In genomic region chr11:76427781-76428180, GRCm38 (mm10) we compare ENCODE assay signal across 18 mouse cellular contexts. TPM values are rescaled to one million over a fixed set of nuclear protein-coding genes. Genes with fewer than 3 reads are reported as not detected.
A peak's percentile ranks its signal among the peaks of the same experiment; 100 is the strongest.
DNase-seq lines count a peak whose midpoint lies in the region; ATAC-seq and TF ChIP-seq lines count a peak whose summit lies in the region.
"Had no signal": no experiment of that assay in that cellular context is flagged by ENCODE, and none has a peak within 500 bp of the region (broad histone marks: within the 10 kb centered on the region; RNA-seq: fewer than 3 reads in every experiment).

No protein-coding gene starts in this region.

- TF ChIP-seq POLR2A in lung, adult 2 months (IDR thresholded peaks at IDR 0.05; ENCODE audit: borderline replicate concordance, extremely low read depth, low read depth, low read length): no peak

- ATAC-seq in heart, postnatal 0 days (ENCODE audit: insufficient read depth, low read depth): peak; percentile 33
- ATAC-seq: midbrain, embryonic 15.5 days had no signal

- no peaks in the 10 kb centered on the region for H3K9me3 ChIP-seq in heart, postnatal 0 days (replicated peaks; ENCODE audit: control insufficient read depth, low read length)
- H3K9me3 ChIP-seq: embryonic facial prominence, embryonic 15.5 days; forebrain, embryonic 10.5 days; liver, embryonic 13.5 days; midbrain, embryonic 15.5 days; stomach, embryonic 15.5 days had no signal

- WGBS in lung, adult 2 months: 59% methylated on average over 3 of the region's 3 CpGs
- 11% methylated on average over 3 of the region's 3 CpGs for WGBS in heart, postnatal 0 days

- intact Hi-C loops in heart, postnatal 36 days (cut with DNase I): no loop called here

- DNase-seq in heart, adult 11 months: peak; percentile 96
- no peak for DNase-seq in heart, postnatal 36 days
- DNase-seq in lung, postnatal 10 days: peak; percentile 30
- DNase-seq in lung, adult 2 months: no peak
- DNase-seq in heart, adult 9 months (ENCODE audit: low spot score in 2 of 2): peak; percentile 41 to 50
- peak; percentile 73 for DNase-seq in heart, postnatal 0 days (ENCODE audit: low spot score)
- no peak for DNase-seq in adrenal gland, postnatal 14 days
- DNase-seq in cerebellum, adult 11-12 months: no peak
- DNase-seq: adrenal gland, postnatal 25 days; B cell, adult 2 months; cerebellum, adult 9-10 months; kidney, adult 8-10 months; kidney, postnatal 4 days; liver, embryonic 13.5 days had no signal

- H3K27me3 ChIP-seq in heart, postnatal 0 days (ENCODE audit: control insufficient read depth, insufficient read depth, low read length): no peaks in the 10 kb centered on the region
- H3K27me3 ChIP-seq: embryonic facial prominence, embryonic 15.5 days; liver, embryonic 13.5 days; midbrain, embryonic 15.5 days; stomach, embryonic 15.5 days had no signal

- no peak overlapping the region for H3K4me3 ChIP-seq in lung, adult 2 months (replicated peaks; ENCODE audit: extremely low read depth, low read depth, low read length)
- no peak overlapping the region for H3K4me3 ChIP-seq in heart, postnatal 0 days (ENCODE audit: low read depth, low read length)
- H3K4me3 ChIP-seq: embryonic facial prominence, embryonic 15.5 days; forebrain, embryonic 10.5 days; liver, embryonic 13.5 days; midbrain, embryonic 15.5 days; stomach, embryonic 15.5 days had no signal

- peak overlapping the region; percentile 6; the same call in 1 of the 2 replicates for H3K4me2 ChIP-seq in heart, postnatal 0 days (ENCODE audit: low read depth, low read length)
- H3K4me2 ChIP-seq: embryonic facial prominence, embryonic 15.5 days; liver, embryonic 13.5 days; midbrain, embryonic 15.5 days; stomach, embryonic 15.5 days had no signal

- peak overlapping the region; percentile 16; the same call in 1 of the 2 replicates for H3K9ac ChIP-seq in heart, postnatal 0 days (replicated peaks; ENCODE audit: low read depth, low read length)
- H3K9ac ChIP-seq: embryonic facial prominence, embryonic 15.5 days; liver, embryonic 13.5 days; midbrain, embryonic 15.5 days; stomach, embryonic 15.5 days had no signal

- H3K36me3 ChIP-seq in heart, postnatal 0 days (replicated peaks; ENCODE audit: control insufficient read depth, insufficient read depth, low read length): peaks cover 7% of the 10 kb centered on the region
- H3K36me3 ChIP-seq: liver, embryonic 13.5 days had no signal

- H3K27ac ChIP-seq in heart, postnatal 0 days (ENCODE audit: low read depth): peak overlapping the region; percentile 67
- H3K27ac ChIP-seq: liver, embryonic 13.5 days; midbrain, embryonic 15.5 days; stomach, embryonic 15.5 days had no signal

- peaks cover 7% of the 10 kb centered on the region for H3K4me1 ChIP-seq in lung, adult 2 months (ENCODE audit: control insufficient read depth, insufficient read depth, low read length)
- peaks cover 55% of the 10 kb centered on the region for H3K4me1 ChIP-seq in heart, postnatal 0 days (ENCODE audit: control insufficient read depth, insufficient read depth)
- H3K4me1 ChIP-seq: liver, embryonic 13.5 days; midbrain, embryonic 15.5 days had no signal

- TF ChIP-seq EP300 in heart, postnatal 0 days (IDR thresholded peaks at IDR 0.05; ENCODE audit: low read depth): no peak

- no peak for TF ChIP-seq CTCF in lung, adult 2 months (IDR thresholded peaks at IDR 0.05; ENCODE audit: insufficient read depth, low read length)
- no peak for TF ChIP-seq CTCF in heart, postnatal 0 days (IDR thresholded peaks at IDR 0.05; ENCODE audit: low read depth)

RNA-seq across cellular contexts. Expression of gene Timm22, which starts 21.0 kb away (rescaled TPM):
- 10 to 100 TPM; 42.4 to 55.2 TPM for total RNA-seq in heart, postnatal 36 days (2021)
- polyA plus RNA-seq in lung, adult 2 months (2012; rRNA removed): 9.8 and 10.5 TPM in 2 replicates
- 20.1 and 42.8 TPM in 2 replicates for total RNA-seq in heart, postnatal 0 days (2014; rRNA removed; ENCODE audit: low replicate concordance)
- 90.5 and 99.9 TPM in 2 replicates for polyA plus RNA-seq in heart, postnatal 0 days (2015; fragmentation: Nextera tagmentation; extraction: Ambion mirVana)
- 35.6 and 37.6 TPM in 2 replicates for total RNA-seq in adrenal gland, postnatal 14 days (2021)

RNA-seq across cellular contexts. Expression of gene Nxn, which starts 28.8 kb away (rescaled TPM):
- total RNA-seq in heart, postnatal 36 days (2021): 10 to 100 TPM; 12.3 to 15.7 TPM
- polyA plus RNA-seq in lung, adult 2 months (2012; rRNA removed): 16.0 and 19.1 TPM in 2 replicates
- total RNA-seq in heart, postnatal 0 days (2014; rRNA removed; ENCODE audit: low replicate concordance): 35.6 and 50.7 TPM in 2 replicates
- 10.6 TPM in 2 replicates for polyA plus RNA-seq in heart, postnatal 0 days (2015; fragmentation: Nextera tagmentation; extraction: Ambion mirVana)
- total RNA-seq in adrenal gland, postnatal 14 days (2021): 20.0 and 26.2 TPM in 2 replicates

Comparison
In these comparisons a context has a peak if more than half of its experiments do, and no peak if none do; other contexts are left out.
1. DNase-seq: peak in heart, adult 11 months (single experiment), lung, postnatal 10 days (single experiment), heart, adult 9 months (2 of 2) and heart, postnatal 0 days (single experiment); none in heart, postnatal 36 days (0 of 2), lung, adult 2 months (single experiment), adrenal gland, postnatal 14 days (single experiment) and cerebellum, adult 11-12 months (single experiment).